In genomic region chr14:118179701-118180100, GRCm38 (mm10) we compare ENCODE assay signal across 8 mouse cellular contexts. TPM values are rescaled to one million over a fixed set of nuclear protein-coding genes. Genes with fewer than 3 reads are reported as not detected.
A peak's percentile ranks its signal among the peaks of the same experiment; 100 is the strongest.
DNase-seq lines count a peak whose midpoint lies in the region; ATAC-seq and TF ChIP-seq lines count a peak whose summit lies in the region.

No protein-coding gene starts in this region.

- H3K4me2 ChIP-seq in limb, embryonic 15.5 days: peak overlapping the region; percentile 79
- H3K4me2 ChIP-seq in stomach, embryonic 16.5 days (ENCODE audit: low read depth, low read length): peak overlapping the region; percentile 89

- no peak for ATAC-seq in erythroblast, adult 5-6 weeks (replicated peaks; ENCODE audit: low FRiP score, poor library complexity, severe bottlenecking)
- no peak for ATAC-seq in limb, embryonic 15.5 days (ENCODE audit: insufficient number of reproducible peaks, low FRiP score, low TSS enrichment, low read depth)
- ATAC-seq in stomach, embryonic 16.5 days (ENCODE audit: insufficient read depth, low FRiP score): peak; percentile 49; the same call in 1 of the 2 replicates

- H3K36me3 ChIP-seq in erythroblast, embryonic 14.5 days (ENCODE audit: control insufficient read depth): no peaks in the 10 kb centered on the region
- H3K36me3 ChIP-seq in spleen, adult 2 months (ENCODE audit: control insufficient read depth, insufficient read depth, low read length): no peaks in the 10 kb centered on the region
- H3K36me3 ChIP-seq in limb, embryonic 15.5 days: no peaks in the 10 kb centered on the region
- no peaks in the 10 kb centered on the region for H3K36me3 ChIP-seq in stomach, embryonic 16.5 days (ENCODE audit: control insufficient read depth, insufficient read depth, low read length)

- H3K9ac ChIP-seq in limb, embryonic 15.5 days: no peak overlapping the region
- H3K9ac ChIP-seq in stomach, embryonic 16.5 days (ENCODE audit: low read length): peak overlapping the region; percentile 72

- TF ChIP-seq CTCF in spleen, adult 2 months (IDR thresholded peaks at IDR 0.05; ENCODE audit: extremely low read depth, insufficient read depth, insufficient read length, insufficient replicate concordance): no peak

- no peak overlapping the region for H3K27ac ChIP-seq in spleen, adult 2 months (ENCODE audit: insufficient read depth, low read length)
- H3K27ac ChIP-seq in limb, embryonic 15.5 days: no peak overlapping the region
- H3K27ac ChIP-seq in stomach, embryonic 16.5 days (ENCODE audit: low read length): peak overlapping the region; percentile 91

- peak overlapping the region; percentile 67 for H3K4me3 ChIP-seq in erythroblast, embryonic 14.5 days (replicated peaks)
- peak overlapping the region; percentile 80; the same call in 1 of the 2 replicates for H3K4me3 ChIP-seq in spleen, adult 2 months (ENCODE audit: extremely low read depth, insufficient read depth, insufficient read length)
- peak overlapping the region; percentile 50 for H3K4me3 ChIP-seq in limb, embryonic 15.5 days
- peak overlapping the region; percentile 57 for H3K4me3 ChIP-seq in stomach, embryonic 16.5 days (replicated peaks; ENCODE audit: low read length)

- H3K27me3 ChIP-seq in erythroblast, embryonic 14.5 days (ENCODE audit: control insufficient read depth): no peaks in the 10 kb centered on the region
- H3K27me3 ChIP-seq in spleen, adult 2 months (ENCODE audit: control insufficient read depth, insufficient read depth, low read length): no peaks in the 10 kb centered on the region
- H3K27me3 ChIP-seq in limb, embryonic 15.5 days: no peaks in the 10 kb centered on the region
- H3K27me3 ChIP-seq in stomach, embryonic 16.5 days (ENCODE audit: control insufficient read depth, insufficient read depth, low read length): no peaks in the 10 kb centered on the region

- H3K9me3 ChIP-seq in erythroblast, embryonic 14.5 days (ENCODE audit: control insufficient read depth, low read length): no peaks in the 10 kb centered on the region
- H3K9me3 ChIP-seq in limb, embryonic 15.5 days: no peaks in the 10 kb centered on the region
- H3K9me3 ChIP-seq in stomach, embryonic 16.5 days (replicated peaks; ENCODE audit: control insufficient read depth, low read length): no peaks in the 10 kb centered on the region

- no peak for DNase-seq in spleen, adult 2 months (ENCODE audit: low read depth in 1 of 2, low spot score in 2 of 2)
- DNase-seq in spleen, postnatal 36 days (ENCODE audit: low spot score in 2 of 2): no peak
- DNase-seq in frontal cortex, postnatal 14 days (ENCODE audit: low spot score in 2 of 2): no peak
- DNase-seq in gastrocnemius, adult 8-10 months (ENCODE audit: low spot score in 2 of 2): no peak

- peaks cover 23% of the 10 kb centered on the region for H3K4me1 ChIP-seq in erythroblast, embryonic 14.5 days (ENCODE audit: control insufficient read depth)
- no peaks in the 10 kb centered on the region; the same call in 1 of the 2 replicates for H3K4me1 ChIP-seq in spleen, adult 2 months (ENCODE audit: control insufficient read depth, insufficient read depth, insufficient read length)
- H3K4me1 ChIP-seq in limb, embryonic 15.5 days: peaks cover 5% of the 10 kb centered on the region; the same call in 1 of the 2 replicates
- H3K4me1 ChIP-seq in stomach, embryonic 16.5 days (ENCODE audit: control insufficient read depth, insufficient read depth, low read length): peaks cover 5% of the 10 kb centered on the region; the same call in 1 of the 2 replicates

- TF ChIP-seq POLR2A in spleen, adult 2 months (IDR thresholded peaks at IDR 0.05; ENCODE audit: low read depth, low read length): no peak

- WGBS in spleen, adult 2 months: 51% methylated on average over 7 of the region's 7 CpGs
- 34% methylated on average over 7 of the region's 7 CpGs for WGBS in limb, embryonic 15.5 days
- 25% methylated on average over 7 of the region's 7 CpGs for WGBS in stomach, embryonic 16.5 days

RNA-seq across cellular contexts. Expression of gene Gpr180, which starts 42.7 kb away (rescaled TPM):
- polyA plus RNA-seq in erythroblast, embryonic 14.5 days (2012): 0.04 and 0.07 TPM in 2 replicates
- total RNA-seq in erythroblast, adult 5-6 weeks (2015; ENCODE audit: low replicate concordance): 6.1 TPM in 1 of 2 replicates, not detected in the other
- 1.3 and 2.0 TPM in 2 replicates for total RNA-seq in erythroblast, adult 5-6 weeks (2017; ENCODE audit: low replicate concordance)
- 14.5 and 15.1 TPM in 2 replicates for polyA plus RNA-seq in spleen, adult 2 months (2012; rRNA removed)
- 83.3 and 85.3 TPM in 2 replicates for polyA plus RNA-seq in limb, embryonic 15.5 days (2015; fragmentation: Nextera tagmentation; extraction: Ambion mirVana)
- 50.1 and 55.3 TPM in 2 replicates for polyA plus RNA-seq in stomach, embryonic 16.5 days (2015; fragmentation: Nextera tagmentation; extraction: Ambion mirVana)
- 10 to 100 TPM; 38.8 to 41.3 (median 40.8) TPM for total RNA-seq in gastrocnemius, adult 8-10 months (2022)

RNA-seq across cellular contexts. Expression of gene Tgds, which starts 47.1 kb away (rescaled TPM):
- polyA plus RNA-seq in erythroblast, embryonic 14.5 days (2012): 0.27 TPM in 1 of 2 replicates, not detected in the other
- total RNA-seq in erythroblast, adult 5-6 weeks (2015; ENCODE audit: low replicate concordance): 3.3 and 5.6 TPM in 2 replicates
- total RNA-seq in erythroblast, adult 5-6 weeks (2017; ENCODE audit: low replicate concordance): 3.2 and 10.6 TPM in 2 replicates
- 4.0 and 5.3 TPM in 2 replicates for polyA plus RNA-seq in spleen, adult 2 months (2012; rRNA removed)
- 36.8 and 36.9 TPM in 2 replicates for polyA plus RNA-seq in limb, embryonic 15.5 days (2015; fragmentation: Nextera tagmentation; extraction: Ambion mirVana)
- polyA plus RNA-seq in stomach, embryonic 16.5 days (2015; fragmentation: Nextera tagmentation; extraction: Ambion mirVana): 33.0 and 34.3 TPM in 2 replicates
- total RNA-seq in gastrocnemius, adult 8-10 months (2022): 1 to 10 TPM; 4.4 to 6.5 (median 5.6) TPM

RNA-seq across cellular contexts. Expression of gene Sox21, which starts 57.1 kb away (rescaled TPM):
- 0.01 TPM in 1 of 2 replicates, not detected in the other for polyA plus RNA-seq in erythroblast, embryonic 14.5 days (2012)
- total RNA-seq in erythroblast, adult 5-6 weeks (2015; ENCODE audit: low replicate concordance): not detected in 2 replicates
- not detected in 2 replicates for total RNA-seq in erythroblast, adult 5-6 weeks (2017; ENCODE audit: low replicate concordance)
- polyA plus RNA-seq in spleen, adult 2 months (2012; rRNA removed): not detected in 2 replicates
- 0.32 and 0.56 TPM in 2 replicates for polyA plus RNA-seq in limb, embryonic 15.5 days (2015; fragmentation: Nextera tagmentation; extraction: Ambion mirVana)
- polyA plus RNA-seq in stomach, embryonic 16.5 days (2015; fragmentation: Nextera tagmentation; extraction: Ambion mirVana): 3.2 and 3.7 TPM in 2 replicates
- not detected for total RNA-seq in gastrocnemius, adult 8-10 months (2022)

Comparison
In these comparisons a context has a peak if more than half of its experiments do, and no peak if none do; other contexts are left out.
1. RNA of gene Gpr180, which starts 42.7 kb away (polyA plus RNA-seq): 83.3 to 85.3 TPM in limb, embryonic 15.5 days, 50.1 to 55.3 TPM in stomach, embryonic 16.5 days and 14.5 to 15.1 TPM in spleen, adult 2 months; 0.04 to 0.07 TPM in erythroblast, embryonic 14.5 days; every median in the first group is over 10 times any median in the second.
2. Peak in every context shown above with its lines, with median percentiles within 50 percentile points of each other: H3K4me3 ChIP-seq.